Mouse (Mus musculus) macrophage (primary cell): Measurements from ENCODE around the gene Tjp2. TPM values are rescaled to one million over a fixed set of nuclear protein-coding genes. Genes with fewer than 3 reads are reported as not detected.
"Not testable (repeated sequence)": the region's sequence is repeated elsewhere in the genome, so short reads cannot be mapped to it uniquely, and the experiment has no call there.

ENCODE experiments used
- H3K27ac ChIP-seq: fragments of 350-480 bp; formaldehyde crosslinking; 2 replicates; pipeline ENCODE4 v1.9.0; 2021
- H3K36me3 ChIP-seq: fragments of 350-480 bp; formaldehyde crosslinking; 2 replicates; pipeline ENCODE4 v1.9.0; 2021; ENCODE audit errors: inconsistent target
- H3K4me3 ChIP-seq: fragments of 350-480 bp; formaldehyde crosslinking; 2 replicates; pipeline ENCODE4 v1.9.0; 2021; ENCODE audit errors: inconsistent target
- H3K79me2 ChIP-seq: fragments of 350-480 bp; formaldehyde crosslinking; 2 replicates; pipeline ENCODE4 v1.9.0; 2021; ENCODE audit errors: inconsistent target
- WGBS: methylation state at CpG from one replicate; pipeline ENCODE4 v1.1.7; 2026; ENCODE audit warnings: inconsistent platforms; ENCODE audit not compliant: missing documents; 5-methylcytosine and 5-hydroxymethylcytosine counted together
- polyA plus RNA-seq: library from polyadenylated mRNA; stranded (reverse); fragments of 250-400 nt; gene quantifications from 3 replicates; pipeline ENCODE4 v1.2.4, GENCODE M21; 2018; ENCODE audit warnings: inconsistent platforms

Gene Tjp2
- polyA plus RNA-seq, 1 experiment from 2014 or later: 7.2 TPM

DNA sequence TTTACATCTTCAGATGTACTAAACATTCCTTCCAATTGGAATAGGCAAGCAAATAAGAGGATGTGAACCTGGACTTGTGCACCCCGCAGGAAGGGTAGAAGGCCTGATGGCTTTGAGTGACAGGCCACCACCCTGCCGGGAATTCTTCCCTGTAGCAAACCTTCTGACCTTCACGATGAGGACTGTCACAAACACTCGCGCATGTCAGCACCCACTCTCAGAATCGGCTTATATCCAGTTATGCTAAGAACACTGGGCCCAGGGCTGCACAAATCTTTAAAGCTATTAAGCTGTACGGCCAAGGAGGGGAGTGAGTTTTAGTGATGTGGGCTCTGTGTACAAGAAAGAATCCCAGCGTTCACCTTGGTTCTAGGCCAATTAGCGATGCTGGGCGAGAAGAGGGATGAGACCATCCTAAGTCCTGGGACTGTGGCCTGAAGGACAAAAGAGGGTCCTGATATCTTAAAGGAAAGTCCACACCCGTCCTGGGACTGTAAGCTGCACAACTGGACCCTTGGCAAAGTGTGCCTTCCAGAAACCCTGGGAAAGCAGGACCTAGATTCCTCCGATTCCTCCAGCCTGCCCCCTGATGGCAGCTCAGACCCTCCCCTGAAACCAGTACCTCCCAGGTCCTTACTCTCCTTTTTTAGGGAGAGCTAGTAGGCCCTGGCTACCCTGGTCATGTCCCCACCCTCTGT is 12.1 kb downstream of the Tjp2 start:
- 92% methylated on average over 12 of the region's 12 CpGs for WGBS
- Histone ChIP-seq H3K36me3 (no peaks in the 10 kb centered on the region), H3K79me2 (no peaks in the 10 kb centered on the region), H3K4me3 (no peak overlapping the region), H3K27ac (no peak overlapping the region)

DNA sequence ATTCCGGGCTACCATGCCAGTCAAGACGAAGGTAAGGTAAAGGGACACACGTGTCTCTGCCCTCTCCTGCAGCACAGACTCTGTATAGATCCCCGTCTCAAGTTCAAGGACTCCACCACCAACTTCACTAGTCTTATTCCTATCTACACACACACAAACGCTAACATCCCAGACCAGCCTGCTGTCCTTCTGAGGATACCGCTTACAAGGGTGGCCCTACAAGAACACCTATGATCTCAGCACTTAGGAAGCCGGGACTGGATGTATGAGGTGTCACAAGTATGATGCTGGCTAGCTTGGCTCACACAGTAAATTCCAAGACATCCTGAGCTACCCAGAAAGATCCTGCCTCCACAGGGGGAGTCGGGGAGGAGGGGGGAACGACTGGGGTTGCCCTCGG is 13.7 kb downstream of the Tjp2 start:
- no peak overlapping the region for H3K4me3 ChIP-seq
- WGBS: 85% methylated on average over 10 of the region's 10 CpGs
- H3K27ac ChIP-seq: no peak overlapping the region
- H3K79me2 ChIP-seq: no peaks in the 10 kb centered on the region
- H3K36me3 ChIP-seq: no peaks in the 10 kb centered on the region

DNA sequence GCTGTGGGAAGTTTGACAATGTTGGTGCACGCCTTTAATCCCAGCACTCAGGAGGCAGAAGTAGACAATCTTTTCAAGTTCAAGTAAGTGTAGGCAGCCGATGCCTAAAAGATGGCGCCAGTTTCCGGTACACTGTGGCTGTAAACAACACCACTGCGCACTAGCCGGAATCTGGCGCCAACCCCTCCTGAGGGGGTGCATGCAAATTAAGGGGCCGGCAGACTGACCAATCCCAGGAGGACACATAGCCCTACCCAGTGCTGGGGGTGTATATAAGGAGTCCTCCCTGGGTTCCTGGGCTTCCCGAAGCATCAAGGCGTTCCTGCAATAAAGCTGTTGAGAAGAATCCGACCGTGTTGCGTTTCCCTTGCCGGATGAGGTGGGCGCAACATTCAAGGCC is 15.3 kb downstream of the Tjp2 start:
- Histone ChIP-seq H3K4me3 (no peak overlapping the region), H3K27ac (no peak overlapping the region), H3K79me2 (no peaks in the 10 kb centered on the region), H3K36me3 (no peaks in the 10 kb centered on the region)
- 98% methylated on average over 13 of the region's 15 CpGs for WGBS

DNA sequence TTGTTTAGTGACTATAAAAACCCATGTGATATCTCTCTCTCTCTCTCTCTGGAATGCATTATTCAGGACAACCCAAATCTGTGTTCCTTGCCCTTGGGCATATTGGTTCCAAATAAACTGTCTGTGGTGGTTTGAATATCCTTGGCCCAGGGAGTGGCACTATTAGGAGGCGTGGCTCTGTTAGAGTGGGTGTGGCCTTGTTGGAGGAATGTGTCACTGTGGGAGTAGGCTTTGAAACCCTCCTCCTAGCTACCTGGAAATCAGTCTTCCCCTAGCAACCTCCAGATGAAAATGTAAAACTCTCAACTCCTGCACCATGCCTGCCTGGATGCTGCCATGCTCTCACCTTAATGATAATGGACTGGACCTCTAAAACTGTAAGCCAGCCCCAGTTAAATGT is 16.9 kb downstream of the Tjp2 start:
- Histone ChIP-seq H3K36me3 (no peaks in the 10 kb centered on the region), H3K79me2 (no peaks in the 10 kb centered on the region), H3K4me3 (no peak overlapping the region), H3K27ac (no peak overlapping the region)
- WGBS: 100% methylated on average over 1 of the region's 1 CpGs

DNA sequence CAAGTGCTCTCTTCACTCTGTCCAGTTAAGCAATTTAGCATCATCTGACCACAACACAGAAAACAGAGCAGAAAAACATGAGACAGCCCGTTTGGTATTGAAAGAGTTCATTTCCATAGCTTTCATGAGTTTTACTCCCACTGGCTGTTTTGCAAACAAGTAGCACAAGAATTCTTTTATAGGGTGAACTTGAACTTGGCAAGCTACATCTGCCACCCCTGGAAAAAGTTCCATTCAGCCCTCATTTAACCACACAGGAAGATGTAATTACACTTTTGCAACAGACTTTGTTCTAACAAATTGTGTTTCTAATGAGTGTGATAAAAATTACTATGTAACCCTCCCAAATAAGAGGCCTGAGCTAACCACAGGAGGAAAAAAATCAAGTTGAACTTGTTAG is 19.8 kb downstream of the Tjp2 start:
- no peaks in the 10 kb centered on the region for H3K36me3 ChIP-seq
- no peak overlapping the region for H3K27ac ChIP-seq
- 33% methylated on average over 1 of the region's 1 CpGs for WGBS
- no peaks in the 10 kb centered on the region for H3K79me2 ChIP-seq
- H3K4me3 ChIP-seq: no peak overlapping the region

DNA sequence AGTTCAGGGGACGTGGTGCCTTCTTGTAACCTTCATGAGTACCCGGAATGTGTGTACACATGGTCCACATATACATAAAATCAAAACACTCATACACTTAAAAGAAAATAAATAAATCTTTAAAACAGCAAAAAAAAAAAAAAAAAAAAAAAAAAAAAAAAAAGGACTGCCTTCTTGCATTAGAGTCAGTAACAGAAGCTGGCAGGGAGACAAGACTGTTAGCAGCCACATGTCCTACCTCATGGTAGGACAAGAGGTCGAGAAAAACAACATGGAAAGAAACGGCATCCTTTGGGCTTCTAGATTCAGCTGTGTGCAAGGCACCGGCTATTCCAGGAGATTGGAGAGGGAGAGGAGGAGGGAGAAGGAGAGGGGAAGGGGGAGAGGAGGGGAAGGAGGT is 23.0 kb downstream of the Tjp2 start:
- Histone ChIP-seq H3K27ac (no peak overlapping the region), H3K36me3 (no peaks in the 10 kb centered on the region), H3K4me3 (no peak overlapping the region), H3K79me2 (no peaks in the 10 kb centered on the region)
- WGBS: 100% methylated on average over 3 of the region's 5 CpGs

DNA sequence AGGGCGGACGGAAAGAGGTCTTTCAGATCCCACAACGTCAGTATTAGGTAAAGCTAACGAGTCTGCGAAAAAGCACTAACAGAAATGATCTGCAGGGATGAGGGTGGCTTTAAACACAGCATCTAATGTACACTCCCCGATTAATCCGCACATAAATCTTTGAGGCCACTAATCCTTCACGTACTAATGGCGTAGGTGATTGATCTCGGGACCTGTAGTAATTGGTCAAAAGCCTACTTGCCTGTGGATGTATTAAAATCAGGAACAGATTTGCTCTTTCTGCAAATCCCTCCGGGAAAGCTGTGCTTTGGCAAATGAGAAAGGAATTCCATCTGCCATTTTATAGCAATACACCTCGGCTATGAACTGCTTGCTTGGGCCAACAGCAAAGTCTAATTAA is 24.3 kb downstream of the Tjp2 start:
- no peaks in the 10 kb centered on the region for H3K79me2 ChIP-seq
- H3K4me3 ChIP-seq: no peak overlapping the region
- WGBS: 99% methylated on average over 12 of the region's 12 CpGs
- no peaks in the 10 kb centered on the region for H3K36me3 ChIP-seq
- no peak overlapping the region for H3K27ac ChIP-seq

DNA sequence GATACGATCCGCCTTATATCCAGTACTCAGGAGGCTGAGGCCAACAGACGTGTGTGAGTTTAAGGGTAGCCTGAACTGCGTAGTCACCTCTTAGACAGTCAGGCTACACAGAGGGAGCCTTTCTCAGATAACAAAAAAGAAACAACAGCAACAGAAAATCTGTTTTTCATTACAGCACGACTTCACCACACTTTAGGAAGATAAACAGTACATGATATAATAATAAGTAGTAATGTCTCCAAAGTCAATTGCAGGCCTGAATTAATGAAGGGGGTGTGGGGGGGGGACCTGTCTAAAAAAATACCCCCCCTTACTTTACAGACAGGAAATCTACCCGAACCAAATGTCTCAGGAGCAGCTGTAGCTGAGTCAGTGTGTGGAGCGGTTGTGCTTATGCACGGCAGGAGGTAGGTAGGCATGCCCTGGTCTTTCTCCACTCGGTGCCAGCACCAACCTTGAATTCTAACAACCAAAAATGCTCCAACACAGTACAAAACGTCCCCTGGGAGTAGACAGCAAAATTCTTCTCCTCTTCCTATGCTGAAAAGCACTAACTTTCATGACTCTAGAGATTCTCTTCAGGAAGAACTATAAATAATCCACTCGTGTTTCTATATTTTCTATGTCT is 26.0 kb downstream of the Tjp2 start:
- H3K36me3 ChIP-seq: no peaks in the 10 kb centered on the region
- no peak overlapping the region for H3K27ac ChIP-seq
- no peak overlapping the region for H3K4me3 ChIP-seq
- no peaks in the 10 kb centered on the region for H3K79me2 ChIP-seq
- WGBS: 78% methylated on average over 11 of the region's 11 CpGs

DNA sequence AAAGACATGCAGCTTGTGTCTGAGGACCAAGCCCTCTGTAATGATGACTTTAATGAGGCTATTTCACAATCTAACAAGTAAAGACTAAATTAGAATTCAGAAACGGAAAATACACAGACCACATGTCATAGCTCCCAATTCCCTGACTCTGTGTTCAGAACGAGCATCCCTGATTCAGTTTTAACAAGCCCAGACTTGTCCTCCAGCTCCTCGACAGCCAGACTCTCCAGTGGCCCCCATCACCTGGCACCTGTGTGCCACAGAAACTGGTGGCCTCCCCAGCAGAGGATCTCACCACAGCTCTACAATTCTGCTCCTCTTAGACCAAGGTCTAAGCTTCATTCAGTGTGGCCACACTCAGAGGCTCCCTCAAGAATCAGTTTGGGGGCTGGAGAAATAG is 27.5 kb downstream of the Tjp2 start:
- WGBS: 90% methylated on average over 3 of the region's 3 CpGs
- no peak overlapping the region for H3K27ac ChIP-seq
- no peaks in the 10 kb centered on the region for H3K36me3 ChIP-seq
- no peak overlapping the region for H3K4me3 ChIP-seq
- no peaks in the 10 kb centered on the region for H3K79me2 ChIP-seq

DNA sequence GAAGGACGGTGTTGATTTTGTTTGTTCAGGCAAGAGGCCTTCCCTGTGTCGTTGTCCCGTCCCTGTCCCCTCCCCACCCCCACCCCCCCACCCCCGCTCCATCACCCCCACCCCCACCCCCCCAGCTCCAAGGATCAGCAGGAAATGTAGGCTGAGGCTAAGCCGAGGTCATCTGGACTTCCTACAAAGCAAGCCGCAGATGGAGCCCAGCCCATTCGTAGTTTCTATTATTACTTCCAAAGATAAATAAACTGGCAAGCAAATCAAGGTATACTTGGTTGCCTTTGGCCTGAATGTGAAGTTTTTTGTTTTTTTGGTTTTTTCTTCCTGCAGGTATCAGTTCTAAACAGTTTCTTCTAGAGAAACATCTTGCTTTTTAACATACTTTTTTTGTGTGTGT is 29.6 kb downstream of the Tjp2 start:
- no peaks in the 10 kb centered on the region for H3K36me3 ChIP-seq
- WGBS: 92% methylated on average over 5 of the region's 7 CpGs
- H3K4me3 ChIP-seq: no peak overlapping the region
- no peaks in the 10 kb centered on the region for H3K79me2 ChIP-seq
- no peak overlapping the region for H3K27ac ChIP-seq

DNA sequence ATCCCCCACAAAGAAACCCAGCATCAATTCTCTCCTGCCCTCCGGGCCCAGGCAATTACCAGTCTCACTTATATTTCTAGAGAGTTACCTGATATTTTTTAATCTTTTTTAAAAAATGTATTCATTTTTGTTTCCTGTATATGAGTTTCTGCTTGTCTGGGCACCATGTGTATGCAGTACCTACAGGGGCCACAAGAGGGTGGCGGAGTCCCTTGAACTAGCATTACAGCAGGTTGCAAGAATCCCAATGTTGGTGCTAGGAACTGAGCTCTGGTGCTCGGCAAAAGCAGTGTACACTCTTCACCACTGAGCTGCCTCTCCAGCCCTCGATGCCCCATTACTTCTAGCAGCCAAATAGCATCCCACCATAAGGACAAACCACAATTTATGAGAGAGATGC is 30.6 kb downstream of the Tjp2 start:
- Histone ChIP-seq H3K4me3 (no peak overlapping the region), H3K36me3 (no peaks in the 10 kb centered on the region), H3K27ac (no peak overlapping the region), H3K79me2 (no peaks in the 10 kb centered on the region)
- 92% methylated on average over 3 of the region's 4 CpGs for WGBS

DNA sequence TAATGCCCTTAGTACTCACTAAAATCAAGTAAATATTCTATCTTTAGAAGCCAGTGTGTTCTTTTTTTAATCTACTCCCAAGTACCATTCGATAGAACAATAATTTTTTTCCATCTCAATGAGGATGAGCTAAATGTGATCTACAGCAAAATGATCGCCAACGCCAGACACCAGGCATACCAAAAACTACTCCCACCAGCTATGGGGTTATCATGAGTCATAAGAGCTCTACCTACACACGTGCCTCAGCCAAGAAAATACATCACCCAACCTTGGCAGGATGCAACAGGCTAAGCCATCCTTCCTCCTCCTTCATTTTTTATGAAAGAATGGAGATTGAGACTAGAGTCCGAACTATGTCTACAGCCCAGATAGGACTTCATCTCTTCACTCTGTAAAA is 31.9 kb downstream of the Tjp2 start:
- H3K4me3 ChIP-seq: no peak overlapping the region
- no peaks in the 10 kb centered on the region for H3K79me2 ChIP-seq
- 97% methylated on average over 5 of the region's 5 CpGs for WGBS
- no peak overlapping the region for H3K27ac ChIP-seq
- H3K36me3 ChIP-seq: no peaks in the 10 kb centered on the region

DNA sequence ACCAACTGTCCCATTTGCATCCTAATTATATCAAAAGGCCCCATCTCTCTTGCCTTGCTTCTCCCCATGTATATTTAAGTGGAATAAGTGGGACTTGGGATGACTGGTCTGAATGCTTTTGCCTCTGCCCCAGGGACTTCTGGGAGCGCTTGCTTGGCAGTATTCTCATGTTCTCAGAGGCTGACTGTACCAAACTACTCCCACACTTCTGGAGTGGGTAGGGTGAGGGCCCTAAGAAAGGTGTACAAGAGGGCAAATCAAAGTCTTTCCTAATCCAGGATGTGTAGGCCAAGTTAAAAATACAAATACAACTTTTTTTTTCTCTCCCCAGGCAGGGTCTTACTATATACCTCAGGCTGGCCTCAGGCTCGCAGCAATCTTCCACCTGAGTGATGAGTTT is 37.0 kb downstream of the Tjp2 start:
- H3K27ac ChIP-seq: no peak overlapping the region
- no peak overlapping the region for H3K4me3 ChIP-seq
- no peaks in the 10 kb centered on the region for H3K36me3 ChIP-seq
- WGBS: 91% methylated on average over 2 of the region's 2 CpGs
- no peaks in the 10 kb centered on the region for H3K79me2 ChIP-seq

DNA sequence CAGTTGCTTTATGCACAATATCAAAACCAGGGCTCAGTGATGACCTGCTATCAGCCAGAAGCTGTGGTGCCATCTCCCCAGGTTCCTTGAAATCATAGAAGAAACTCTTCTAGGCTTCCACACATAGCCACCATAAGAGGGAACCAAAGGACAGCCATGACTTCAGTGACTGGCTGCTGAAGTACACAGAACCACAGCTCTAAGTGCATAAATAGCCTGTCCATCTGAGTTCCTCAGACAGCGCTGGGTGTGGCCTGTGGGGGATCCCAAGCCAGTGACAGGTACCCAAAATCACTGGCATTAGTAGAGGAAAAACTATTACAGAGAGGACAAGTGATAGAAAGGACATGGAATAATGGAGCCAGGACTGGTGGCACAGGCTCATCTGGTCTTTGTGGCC is 37.5 kb downstream of the Tjp2 start:
- H3K36me3 ChIP-seq: not testable (repeated sequence)
- 88% methylated on average over 1 of the region's 1 CpGs for WGBS

DNA sequence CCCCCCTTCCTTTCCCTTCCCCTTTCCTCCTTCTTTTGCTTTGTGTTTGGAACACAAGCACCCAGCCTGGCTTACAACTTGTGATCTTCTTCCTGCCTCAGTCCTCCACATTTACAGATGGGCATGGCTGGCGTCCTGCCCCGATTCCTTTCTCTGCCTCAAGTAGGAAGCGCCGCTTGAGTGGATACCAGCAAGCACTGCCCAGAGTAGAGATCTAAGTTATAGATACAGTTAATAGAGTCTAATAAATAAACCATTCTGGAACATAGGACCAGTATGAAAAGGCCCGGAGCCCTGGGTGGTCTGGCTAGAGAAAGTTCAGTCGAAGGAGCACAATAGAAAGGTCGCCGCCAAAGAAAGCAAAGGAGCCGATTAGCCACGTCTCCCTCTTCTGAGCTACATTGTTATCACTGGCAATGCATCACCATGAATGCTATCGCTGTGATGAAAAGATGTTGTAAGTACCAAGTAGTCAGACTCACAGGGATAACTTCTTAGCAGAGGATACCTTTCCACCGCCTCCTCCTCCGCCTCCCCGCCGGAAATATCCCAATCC is 41.1 kb downstream of the Tjp2 start:
- 95% methylated on average over 15 of the region's 15 CpGs for whole genome bisulfite sequencing
- no peaks in the 10 kb centered on the region for H3K36me3 ChIP-seq

More for the DNA sequence above, 37.5 kb downstream of the Tjp2 start:
- H3K27ac ChIP-seq, H3K79me2 ChIP-seq, H3K4me3 ChIP-seq: not testable (repeated sequence)

More for the DNA sequence above, 41.1 kb downstream of the Tjp2 start:
- Histone ChIP-seq H3K79me2 (no peaks in the 10 kb centered on the region), H3K27ac (no peak overlapping the region), H3K4me3 (no peak overlapping the region)
